Mouse (Mus musculus): ENCODE results near the gene Npsr1. TPM values are rescaled to one million over a fixed set of nuclear protein-coding genes. Genes with fewer than 3 reads are reported as not detected.

Gene Npsr1
- not detected in 2 replicates for polyA plus RNA-seq (2015; fragmentation: Nextera tagmentation; extraction: Ambion mirVana)

- H3K9ac ChIP-seq (ENCODE audit: low read length) = no peak within 1 kb of the TSS
- no peak for ATAC-seq (ENCODE audit: low read depth)
- H3K4me3 ChIP-seq (ENCODE audit: low read length) = no peak within 1 kb of the TSS
- no peaks in the 10 kb centered on the region for H3K9me3 ChIP-seq (ENCODE audit: control insufficient read depth, low read length)
- WGBS = 55% methylated on average over 7 of the region's 7 CpGs
- H3K4me2 ChIP-seq (ENCODE audit: low read depth, low read length) = no peak within 1 kb of the TSS
- no peak within 1 kb of the TSS for H3K27ac ChIP-seq (ENCODE audit: low read length)
- no peaks in the 10 kb centered on the region for H3K36me3 ChIP-seq (ENCODE audit: control insufficient read depth, insufficient read depth, low read length)
- H3K27me3 ChIP-seq (ENCODE audit: control insufficient read depth, insufficient read depth, low read depth, low read length) = no peaks in the 10 kb centered on the region
- H3K4me1 ChIP-seq (replicated peaks; ENCODE audit: control insufficient read depth, insufficient read depth, low read length) = no peaks in the 10 kb centered on the region
These were observed at the start of gene Npsr1 for GRCm38 (mm10) chr9:24097696-24098095. Npsr1 (plus strand) TSS chr9:24097996.

GRCm38 (mm10) chr9:24051538-24051937 lies 46.3 kb upstream of the Npsr1 start:
- H3K4me1 ChIP-seq (replicated peaks; ENCODE audit: control insufficient read depth, insufficient read depth, low read length) = no peaks in the 10 kb centered on the region
- ATAC-seq (ENCODE audit: low read depth) = no peak

GRCm38 (mm10) chr9:24063251-24063650 lies 34.5 kb upstream of the Npsr1 start:
- H3K9ac ChIP-seq (ENCODE audit: low read length) = no peak overlapping the region
- H3K27me3 ChIP-seq (ENCODE audit: control insufficient read depth, insufficient read depth, low read depth, low read length) = no peaks in the 10 kb centered on the region
- H3K9me3 ChIP-seq (ENCODE audit: control insufficient read depth, low read length) = no peaks in the 10 kb centered on the region; the same call in 1 of the 2 replicates
- H3K4me3 ChIP-seq (ENCODE audit: low read length) = no peak overlapping the region
- ATAC-seq (ENCODE audit: low read depth) = no peak
- H3K4me2 ChIP-seq (ENCODE audit: low read depth, low read length) = no peak overlapping the region
- no peaks in the 10 kb centered on the region for H3K36me3 ChIP-seq (ENCODE audit: control insufficient read depth, insufficient read depth, low read length)
- H3K27ac ChIP-seq (ENCODE audit: low read length) = no peak overlapping the region
- H3K4me1 ChIP-seq (replicated peaks; ENCODE audit: control insufficient read depth, insufficient read depth, low read length) = no peaks in the 10 kb centered on the region

More at GRCm38 (mm10) chr9:24051538-24051937, 46.3 kb upstream of the Npsr1 start:
- Histone ChIP-seq H3K9ac (ENCODE audit: low read length) (no peak overlapping the region), H3K4me2 (ENCODE audit: low read depth, low read length) (no peak overlapping the region), H3K9me3 (ENCODE audit: control insufficient read depth, low read length) (no peaks in the 10 kb centered on the region), H3K4me3 (ENCODE audit: low read length) (no peak overlapping the region), H3K36me3 (ENCODE audit: control insufficient read depth, insufficient read depth, low read length) (no peaks in the 10 kb centered on the region), H3K27ac (ENCODE audit: low read length) (no peak overlapping the region), H3K27me3 (ENCODE audit: control insufficient read depth, insufficient read depth, low read depth, low read length) (no peaks in the 10 kb centered on the region)

GRCm38 (mm10) chr9:24071664-24072063 lies 26.1 kb upstream of the Npsr1 start:
- H3K9me3 ChIP-seq (ENCODE audit: control insufficient read depth, low read length) = no peaks in the 10 kb centered on the region
- H3K27me3 ChIP-seq (ENCODE audit: control insufficient read depth, insufficient read depth, low read depth, low read length) = no peaks in the 10 kb centered on the region
- 57% methylated on average over 1 of the region's 1 CpGs for WGBS
- H3K4me3 ChIP-seq (ENCODE audit: low read length) = no peak overlapping the region
- H3K4me1 ChIP-seq (replicated peaks; ENCODE audit: control insufficient read depth, insufficient read depth, low read length) = no peaks in the 10 kb centered on the region
- no peak overlapping the region for H3K9ac ChIP-seq (ENCODE audit: low read length)
- no peaks in the 10 kb centered on the region for H3K36me3 ChIP-seq (ENCODE audit: control insufficient read depth, insufficient read depth, low read length)
- H3K27ac ChIP-seq (ENCODE audit: low read length) = no peak overlapping the region
- H3K4me2 ChIP-seq (ENCODE audit: low read depth, low read length) = no peak overlapping the region
- no peak for ATAC-seq (ENCODE audit: low read depth)

- Histone ChIP-seq H3K27me3 (ENCODE audit: control insufficient read depth, insufficient read depth, low read depth, low read length) (no peaks in the 10 kb centered on the region), H3K4me2 (ENCODE audit: low read depth, low read length) (no peak overlapping the region), H3K4me1 (replicated peaks; ENCODE audit: control insufficient read depth, insufficient read depth, low read length) (no peaks in the 10 kb centered on the region), H3K36me3 (ENCODE audit: control insufficient read depth, insufficient read depth, low read length) (no peaks in the 10 kb centered on the region), H3K9me3 (ENCODE audit: control insufficient read depth, low read length) (no peaks in the 10 kb centered on the region), H3K27ac (ENCODE audit: low read length) (no peak overlapping the region), H3K9ac (ENCODE audit: low read length) (no peak overlapping the region), H3K4me3 (ENCODE audit: low read length) (no peak overlapping the region)
- ATAC-seq (ENCODE audit: low read depth) = no peak
These were observed 20.2 kb upstream of the Npsr1 start for GRCm38 (mm10) chr9:24077596-24077995.

GRCm38 (mm10) chr9:24091875-24092274 lies 5.9 kb upstream of the Npsr1 start:
- H3K9me3 ChIP-seq (ENCODE audit: control insufficient read depth, low read length) = no peaks in the 10 kb centered on the region
- H3K4me3 ChIP-seq (ENCODE audit: low read length) = no peak overlapping the region
- H3K4me2 ChIP-seq (ENCODE audit: low read depth, low read length) = no peak overlapping the region
- H3K27me3 ChIP-seq (ENCODE audit: control insufficient read depth, insufficient read depth, low read depth, low read length) = no peaks in the 10 kb centered on the region
- H3K27ac ChIP-seq (ENCODE audit: low read length) = no peak overlapping the region
- no peak for ATAC-seq (ENCODE audit: low read depth)
- H3K36me3 ChIP-seq (ENCODE audit: control insufficient read depth, insufficient read depth, low read length) = no peaks in the 10 kb centered on the region
- no peak overlapping the region for H3K9ac ChIP-seq (ENCODE audit: low read length)
- no peaks in the 10 kb centered on the region for H3K4me1 ChIP-seq (replicated peaks; ENCODE audit: control insufficient read depth, insufficient read depth, low read length)

GRCm38 (mm10) chr9:24098526-24098925 lies 730 bp downstream of the Npsr1 start:
- Histone ChIP-seq H3K9ac (ENCODE audit: low read length) (no peak overlapping the region), H3K4me3 (ENCODE audit: low read length) (no peak overlapping the region), H3K9me3 (ENCODE audit: control insufficient read depth, low read length) (no peaks in the 10 kb centered on the region), H3K4me2 (ENCODE audit: low read depth, low read length) (no peak overlapping the region), H3K36me3 (ENCODE audit: control insufficient read depth, insufficient read depth, low read length) (no peaks in the 10 kb centered on the region), H3K27ac (ENCODE audit: low read length) (no peak overlapping the region), H3K27me3 (ENCODE audit: control insufficient read depth, insufficient read depth, low read depth, low read length) (no peaks in the 10 kb centered on the region), H3K4me1 (replicated peaks; ENCODE audit: control insufficient read depth, insufficient read depth, low read length) (no peaks in the 10 kb centered on the region)
- 32% methylated on average over 2 of the region's 2 CpGs for WGBS
- no peak for ATAC-seq (ENCODE audit: low read depth)

GRCm38 (mm10) chr9:24099631-24100030 lies 1.8 kb downstream of the Npsr1 start:
- no peaks in the 10 kb centered on the region for H3K9me3 ChIP-seq (ENCODE audit: control insufficient read depth, low read length)
- no peak overlapping the region for H3K4me2 ChIP-seq (ENCODE audit: low read depth, low read length)
- no peaks in the 10 kb centered on the region for H3K4me1 ChIP-seq (replicated peaks; ENCODE audit: control insufficient read depth, insufficient read depth, low read length)
- H3K4me3 ChIP-seq (ENCODE audit: low read length) = no peak overlapping the region
- no peak for ATAC-seq (ENCODE audit: low read depth)
- H3K27me3 ChIP-seq (ENCODE audit: control insufficient read depth, insufficient read depth, low read depth, low read length) = no peaks in the 10 kb centered on the region
- 67% methylated on average over 4 of the region's 4 CpGs for WGBS
- no peak overlapping the region for H3K9ac ChIP-seq (ENCODE audit: low read length)
- H3K36me3 ChIP-seq (ENCODE audit: control insufficient read depth, insufficient read depth, low read length) = no peaks in the 10 kb centered on the region
- H3K27ac ChIP-seq (ENCODE audit: low read length) = no peak overlapping the region

- Histone ChIP-seq H3K27ac (ENCODE audit: low read length) (no peak overlapping the region), H3K9ac (ENCODE audit: low read length) (no peak overlapping the region), H3K4me1 (replicated peaks; ENCODE audit: control insufficient read depth, insufficient read depth, low read length) (no peaks in the 10 kb centered on the region), H3K4me2 (ENCODE audit: low read depth, low read length) (no peak overlapping the region), H3K27me3 (ENCODE audit: control insufficient read depth, insufficient read depth, low read depth, low read length) (no peaks in the 10 kb centered on the region), H3K36me3 (ENCODE audit: control insufficient read depth, insufficient read depth, low read length) (no peaks in the 10 kb centered on the region), H3K9me3 (ENCODE audit: control insufficient read depth, low read length) (no peaks in the 10 kb centered on the region), H3K4me3 (ENCODE audit: low read length) (no peak overlapping the region)
- no peak for ATAC-seq (ENCODE audit: low read depth)
- WGBS = 44% methylated on average over 4 of the region's 4 CpGs
These were observed 21.6 kb downstream of the Npsr1 start for GRCm38 (mm10) chr9:24119423-24119822.

- Histone ChIP-seq H3K9me3 (ENCODE audit: control insufficient read depth, low read length) (no peaks in the 10 kb centered on the region), H3K4me3 (ENCODE audit: low read length) (no peak overlapping the region), H3K27me3 (ENCODE audit: control insufficient read depth, insufficient read depth, low read depth, low read length) (no peaks in the 10 kb centered on the region), H3K4me1 (replicated peaks; ENCODE audit: control insufficient read depth, insufficient read depth, low read length) (no peaks in the 10 kb centered on the region), H3K27ac (ENCODE audit: low read length) (no peak overlapping the region), H3K9ac (ENCODE audit: low read length) (no peak overlapping the region), H3K4me2 (ENCODE audit: low read depth, low read length) (no peak overlapping the region), H3K36me3 (ENCODE audit: control insufficient read depth, insufficient read depth, low read length) (no peaks in the 10 kb centered on the region)
- 74% methylated on average over 1 of the region's 1 CpGs for WGBS
- ATAC-seq (ENCODE audit: low read depth) = no peak
These were observed 35.3 kb downstream of the Npsr1 start for GRCm38 (mm10) chr9:24133142-24133541.
